Mouse (Mus musculus) hindlimb bud, embryonic 11.5 days (tissue): ENCODE results near the gene Tmem110.

Source experiments
- DNase-seq: peaks from one replicate; pipeline ENCODE4 v3.0.0-alpha.2; 2012; ENCODE audit warnings: low read depth, low spot score; ENCODE audit errors: extremely low spot score

Gene Tmem110

DNA sequence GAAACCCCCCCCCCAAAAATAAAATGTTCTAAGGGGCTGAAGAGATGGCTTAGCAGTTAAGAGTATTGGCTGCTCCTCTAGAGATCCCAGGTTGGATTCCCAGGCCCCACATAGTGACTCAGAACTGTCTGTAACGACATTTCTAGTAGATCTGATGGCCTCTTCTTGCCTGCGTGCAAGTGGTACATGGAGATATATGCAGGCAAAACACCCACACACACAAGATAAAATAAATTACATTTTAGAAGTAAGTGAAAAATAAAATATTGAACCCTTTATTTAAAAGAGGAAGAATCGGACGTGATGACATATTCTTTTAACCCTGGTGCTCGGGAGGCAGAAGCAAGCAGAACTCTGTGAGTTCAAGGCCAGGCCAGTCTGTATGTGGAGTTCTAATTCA, 77.2 kb downstream of the Tmem110 start:
- no peak for DNase-seq

DNA sequence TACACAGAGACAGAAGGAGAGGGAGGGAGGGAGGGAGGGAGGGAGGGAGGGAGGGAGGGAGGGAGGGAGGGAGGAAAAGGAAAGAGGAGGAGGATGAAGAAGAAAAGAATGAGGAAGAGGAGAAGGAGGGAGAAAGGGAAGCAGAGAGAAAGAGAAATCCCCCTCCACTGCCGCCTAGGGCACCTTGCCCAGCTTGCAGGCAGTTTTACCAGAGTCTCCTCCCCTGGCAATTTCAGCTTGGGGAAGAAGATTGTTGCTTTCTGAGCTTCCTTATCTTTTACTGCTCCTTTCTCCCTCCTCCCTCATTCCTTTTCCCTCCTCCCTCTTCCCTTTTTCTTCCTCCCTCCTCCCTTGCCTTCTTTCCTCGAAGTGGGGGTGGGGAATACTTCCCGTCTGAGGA, 77.6 kb downstream of the Tmem110 start:
- DNase-seq = no peak

DNA sequence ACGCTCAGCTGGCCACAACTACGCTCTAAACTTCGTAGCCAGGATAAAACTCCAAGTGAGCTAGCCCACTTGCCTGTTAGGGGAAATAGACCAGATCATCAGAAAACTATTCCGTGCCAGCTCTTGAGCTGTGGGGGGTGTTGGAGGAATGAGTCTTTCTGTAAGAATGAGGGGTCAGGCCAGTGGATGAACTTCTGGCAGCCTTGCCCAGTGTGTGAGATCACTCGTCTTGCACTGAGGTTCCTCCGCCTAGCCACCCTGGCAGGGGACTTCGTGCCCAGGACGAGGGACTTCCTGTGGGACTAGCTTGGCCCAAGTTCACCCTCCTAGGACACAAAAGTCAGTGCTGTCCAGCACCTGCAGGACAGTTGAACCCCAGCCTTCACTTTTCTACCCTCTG, 78.9 kb downstream of the Tmem110 start:
- no peak for DNase-seq

DNA sequence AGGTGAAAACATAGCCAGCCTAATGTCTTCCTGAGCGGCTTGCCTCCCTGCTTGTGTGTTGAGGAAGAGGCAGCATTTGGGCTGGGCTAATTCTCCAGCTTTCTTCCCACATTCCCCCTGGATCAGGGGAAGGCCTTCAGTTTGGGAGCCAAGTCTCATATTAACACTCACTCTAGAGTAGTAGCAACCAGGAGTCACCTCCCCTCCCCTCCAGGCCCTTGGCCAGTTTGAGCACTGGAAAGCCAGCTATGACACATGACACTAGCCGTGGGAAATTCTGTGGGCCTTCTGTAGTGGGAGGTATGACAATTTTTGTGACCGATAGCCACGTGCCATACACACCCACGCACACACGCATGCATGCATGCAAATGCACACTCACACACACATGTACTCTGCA, 80.6 kb downstream of the Tmem110 start:
- DNase-seq = no peak

DNA sequence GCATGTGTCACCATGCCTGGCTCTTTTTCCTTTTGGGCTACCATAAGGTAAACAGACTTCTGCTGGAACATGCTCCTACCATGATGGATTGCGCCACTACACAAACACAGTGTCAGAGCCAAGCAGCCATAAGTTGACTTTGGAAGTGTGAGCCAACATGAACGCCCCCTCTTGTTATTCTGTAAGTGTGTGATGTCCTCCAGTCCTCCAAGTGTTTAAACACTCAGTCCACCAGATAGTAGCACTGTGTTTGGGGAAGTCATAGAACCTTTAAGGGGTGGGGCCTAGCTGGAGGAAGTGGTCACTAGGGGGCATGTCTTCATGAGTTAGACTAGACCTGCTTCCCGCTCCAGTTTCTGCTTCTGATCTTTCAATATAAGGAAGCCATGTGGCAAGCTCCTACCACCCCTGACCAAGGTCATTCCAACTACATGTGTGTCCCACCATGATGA, 82.5 kb downstream of the Tmem110 start:
- DNase-seq = no peak

DNA sequence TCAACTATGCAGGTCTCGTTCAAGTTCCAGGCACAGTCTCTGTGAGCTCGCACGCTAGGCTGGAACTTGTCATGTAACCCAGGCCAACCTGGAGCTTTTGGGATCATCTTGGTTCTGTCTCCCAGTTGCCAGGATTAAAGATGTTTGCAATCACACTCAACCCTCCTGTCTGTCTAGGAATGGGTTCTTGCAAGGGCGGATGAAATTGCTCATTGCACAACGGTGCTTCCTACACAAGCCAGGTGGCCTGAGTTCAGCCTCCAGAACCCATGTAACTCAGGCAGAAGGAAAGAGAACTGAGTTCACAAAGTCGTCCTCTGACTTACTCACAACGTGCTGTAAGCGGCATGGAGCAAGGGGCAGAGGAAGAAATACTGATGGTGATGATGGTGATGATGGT, 85.8 kb downstream of the Tmem110 start:
- DNase-seq = no peak

DNA sequence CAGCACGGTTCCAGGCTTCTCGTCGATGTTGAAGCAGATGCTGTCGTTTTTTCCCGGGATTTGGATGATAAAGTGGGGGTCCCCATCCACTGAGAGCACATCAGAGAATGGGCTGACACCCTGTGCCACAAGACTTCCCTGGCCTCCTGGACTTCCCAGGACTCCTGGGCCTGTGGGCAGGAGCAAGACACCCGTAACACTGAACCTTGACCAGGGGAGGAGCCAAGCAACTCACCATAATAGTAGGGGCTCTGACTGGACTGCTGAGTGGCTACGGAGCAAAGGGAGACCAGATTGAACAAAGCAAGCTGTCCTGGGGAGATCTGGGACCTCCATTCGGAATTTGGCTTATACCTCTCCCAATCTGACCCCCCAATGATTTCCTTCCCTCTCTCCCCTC, 87.3 kb downstream of the Tmem110 start:
- no peak for DNase-seq

DNA sequence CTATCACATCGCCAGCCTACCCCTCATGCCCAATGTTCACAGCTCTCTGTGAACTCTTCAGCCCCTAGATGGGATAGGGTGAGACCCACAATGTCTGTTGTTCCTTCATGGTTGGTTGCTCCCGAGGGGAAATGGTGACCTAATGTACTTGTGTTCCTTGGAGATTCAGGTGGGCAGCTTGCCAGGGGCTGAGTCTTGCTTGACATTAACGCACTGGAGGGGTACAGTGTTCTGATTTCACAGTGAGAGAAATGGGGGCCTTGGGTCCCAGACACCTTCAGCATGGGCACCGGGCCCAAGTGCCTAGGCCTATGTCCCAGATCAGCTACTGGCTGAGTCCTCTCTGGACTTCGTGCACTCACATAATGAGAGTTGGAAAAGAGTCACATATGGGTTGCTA, 88.0 kb downstream of the Tmem110 start:
- no peak for DNase-seq

DNA sequence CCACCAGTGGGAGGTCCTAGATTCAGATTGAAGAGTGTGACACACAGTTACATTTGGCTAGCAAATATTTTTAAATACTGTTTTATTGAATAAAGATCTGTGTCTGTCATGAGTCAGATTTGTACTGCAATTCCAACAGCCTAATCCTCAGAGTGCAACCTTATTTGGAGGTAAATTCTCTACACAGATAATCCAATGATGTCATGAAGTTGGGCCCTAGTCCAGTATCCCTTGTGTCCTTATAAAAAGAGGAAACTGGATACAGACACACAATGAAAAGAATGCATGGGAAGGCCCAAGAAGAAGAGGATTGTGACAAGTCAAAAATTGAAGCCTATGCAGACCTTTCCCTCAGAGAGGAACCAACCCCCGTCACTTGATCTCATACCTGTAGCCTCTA, 91.1 kb downstream of the Tmem110 start:
- DNase-seq = no peak

DNA sequence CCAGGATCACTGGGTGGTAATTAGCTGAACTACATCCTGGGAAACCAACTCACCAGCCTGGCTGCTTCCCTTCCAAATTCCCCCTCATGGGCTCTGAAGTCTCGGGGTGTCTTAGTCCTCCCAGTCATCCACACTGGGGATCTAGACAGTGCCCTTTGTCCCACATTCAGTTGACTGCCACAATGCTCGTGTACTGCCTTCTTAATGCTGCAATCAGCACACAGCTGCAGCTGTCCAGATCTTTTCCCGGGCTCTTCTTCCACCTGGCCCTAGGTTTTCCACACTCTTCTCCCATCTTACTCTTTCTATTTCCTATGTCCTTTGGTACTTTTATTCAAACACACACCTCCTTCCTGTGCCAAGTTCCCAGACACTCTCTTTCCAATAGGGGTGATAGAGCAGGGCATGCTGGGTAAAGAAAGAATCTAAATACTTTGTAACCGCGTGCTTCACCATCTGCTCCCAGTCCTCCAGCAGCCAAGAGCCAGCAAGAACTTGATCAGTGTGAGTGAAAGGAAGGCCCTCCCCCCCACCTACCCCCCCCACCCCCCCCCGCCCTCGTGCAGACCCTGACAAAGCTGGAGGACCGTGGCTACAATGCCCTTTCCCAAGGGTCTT, 96.8 kb downstream of the Tmem110 start:
- no peak for DNase-seq

DNA sequence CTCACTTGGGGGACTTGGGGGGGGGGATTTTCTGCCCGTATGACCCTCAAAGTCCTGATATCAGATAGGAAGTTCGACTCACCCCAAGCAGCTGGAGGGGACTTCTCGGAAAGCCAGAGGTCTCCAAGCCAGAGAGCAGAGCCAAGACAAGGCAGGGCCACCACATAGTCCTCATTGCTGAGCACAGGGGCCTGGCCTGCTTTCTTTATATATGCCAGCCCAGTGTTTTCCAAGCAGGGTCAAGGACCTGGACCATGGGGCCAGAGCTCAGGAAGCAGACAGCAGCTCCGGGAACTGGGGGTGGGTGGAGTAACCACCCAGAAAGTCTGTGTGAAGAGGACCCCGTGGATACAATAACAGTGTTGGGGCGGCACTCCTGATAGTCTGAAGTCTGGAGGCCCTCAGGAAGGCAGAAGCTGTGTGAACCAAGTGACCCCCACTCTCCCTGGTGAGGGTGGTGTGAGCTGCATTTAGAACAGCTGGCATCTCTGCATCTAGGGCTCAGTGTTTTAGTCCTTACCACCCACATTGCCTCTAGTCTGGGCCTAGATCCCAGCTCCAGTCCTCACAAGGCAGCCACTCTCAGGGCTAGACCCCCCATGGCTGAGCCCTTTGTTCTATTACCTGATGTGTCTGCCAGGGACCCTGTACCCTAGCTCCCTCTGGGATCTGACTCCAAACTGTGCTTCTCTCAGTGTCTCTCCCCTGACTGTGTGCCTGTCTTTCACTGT, 98.2 kb downstream of the Tmem110 start, which contains the start of gene Itih3:
TSS of gene Itih3 (minus strand) at position 386 of the 731 bp plus-strand sequence.
- DNase-seq = no peak

DNA sequence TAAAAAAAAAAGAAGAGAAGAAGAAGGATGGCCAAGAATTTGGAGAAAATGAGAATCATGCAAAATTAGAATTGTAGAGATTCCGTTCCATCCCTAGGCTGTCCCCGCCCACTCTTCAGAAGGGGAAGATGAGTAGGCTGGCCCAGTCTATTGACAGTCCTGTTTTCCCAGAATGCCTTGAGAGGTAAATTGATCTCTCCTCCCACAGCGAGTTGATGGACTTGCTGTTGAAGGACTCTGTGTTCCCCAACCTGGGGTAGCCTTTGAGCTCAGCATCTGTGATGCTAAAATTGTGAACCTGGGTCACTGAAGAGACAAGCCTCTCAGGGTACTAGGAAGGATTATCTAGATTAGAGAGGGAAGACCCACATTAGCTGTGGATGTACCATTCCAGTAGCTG, 100.1 kb downstream of the Tmem110 start:
- no peak for DNase-seq
